Mouse (Mus musculus) neutrophil, adult 83 days (primary cell): ENCODE measurements around the gene Copb1. TPM values are rescaled to one million over a fixed set of nuclear protein-coding genes. Genes with fewer than 3 reads are reported as not detected.

Experiments
- total RNA-seq, 2 experiments: library from RNA; stranded (reverse); gene quantifications; one replicate each; pipeline ENCODE4 v1.2.4; 2023

Copb1 gene
- total RNA-seq = 10 to 100 TPM; 64.4 to 70.1 TPM

GRCm38 (mm10) chr7:114253885-114254833 lies at the start of gene Copb1:
Gene Copb1 (minus strand): TSS chr7:114254711.

GRCm38 (mm10) chr7:114276005-114276752 lies 21.7 kb upstream of the Copb1 start, which contains the start of gene Psma1:
Gene Psma1 (minus strand): TSS chr7:114276118.

Other genes starting within 250 kb of the Copb1 start
- 1 to 10 TPM; 1.6 to 2.3 TPM for gene Rras2, start 136.9 kb downstream of the Copb1 start, total RNA-seq
- gene Psma1, start 21.4 kb upstream of the Copb1 start, total RNA-seq = 100 to 1,000 TPM; 104 to 113 TPM
- gene Pde3b, start 160.6 kb upstream of the Copb1 start, total RNA-seq = 1 to 10 TPM; 5.5 to 8.2 TPM